Mouse (Mus musculus): Measurements from ENCODE around the gene Mfap1b. TPM values are rescaled to one million over a fixed set of nuclear protein-coding genes. Genes with fewer than 3 reads are reported as not detected.
"Not testable (repeated sequence)": the region's sequence is repeated elsewhere in the genome, so short reads cannot be mapped to it uniquely, and the experiment has no call there.

Mfap1b gene
- polyA plus RNA-seq (2014; fragmentation: Nextera tagmentation; extraction: Ambion mirVana) = 66.2 and 67.3 TPM in 2 replicates

DNA sequence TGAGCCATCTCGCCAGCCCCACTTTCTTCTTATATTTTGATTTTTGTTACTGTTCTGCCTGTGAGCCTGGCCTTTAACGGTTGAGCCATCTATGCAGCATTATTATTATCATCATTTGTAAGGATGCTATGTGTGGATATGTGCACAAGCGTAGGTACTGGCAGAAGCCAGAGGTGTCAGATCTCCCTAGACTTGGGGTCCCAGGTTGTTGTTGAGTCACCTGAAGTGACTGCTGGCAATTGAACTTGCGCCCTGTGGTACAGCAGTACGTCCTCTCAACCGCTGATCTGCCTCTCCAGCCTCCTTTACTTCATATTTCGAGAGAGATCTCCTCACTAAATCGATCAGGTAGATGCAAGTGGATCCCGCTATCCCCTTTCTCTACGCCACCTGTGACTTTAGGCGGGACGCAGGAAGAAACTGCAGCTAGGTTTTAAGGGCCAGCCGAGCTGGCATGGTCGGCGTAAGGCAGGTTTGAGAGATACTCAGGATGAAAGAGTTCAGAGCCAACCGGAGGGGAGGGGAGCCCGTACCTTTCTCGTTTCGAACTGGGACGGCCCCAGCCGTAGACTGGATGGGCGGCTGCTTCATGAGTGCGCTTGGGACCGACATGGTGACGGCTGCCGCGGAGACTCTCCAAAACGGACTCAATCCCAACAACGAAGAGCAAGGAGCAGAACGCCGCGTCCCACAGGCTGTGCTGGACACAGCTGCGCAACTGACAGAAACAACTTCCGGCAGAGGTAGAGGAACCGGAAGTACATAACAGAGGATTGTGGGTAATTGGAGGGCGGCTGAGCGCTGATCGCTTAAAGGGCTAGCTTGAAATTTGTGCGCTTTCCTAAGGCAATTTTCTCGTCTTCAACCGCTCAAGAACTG, at the start of gene Mfap1b:
Gene Mfap1b, minus strand, starts transcription at position 767 of the 879 bp plus-strand sequence.
- 7% methylated on average over 38 of the region's 41 CpGs for WGBS
- peak; percentile 84 for DNase-seq (ENCODE audit: low spot score)
- H3K9me3 ChIP-seq (ENCODE audit: control insufficient read depth, low read length) = not testable (repeated sequence)

GRCm38 (mm10) chr2:121522830-121523229, 49.0 kb upstream of the Mfap1b start:
- not testable (repeated sequence) for H3K9ac ChIP-seq (ENCODE audit: low read length); DNase-seq (ENCODE audit: low spot score); H3K9me3 ChIP-seq (ENCODE audit: control insufficient read depth, low read length); H3K27me3 ChIP-seq (ENCODE audit: control insufficient read depth, insufficient read depth, low read length); H3K4me1 ChIP-seq (ENCODE audit: control insufficient read depth, insufficient read depth, low read length); H3K36me3 ChIP-seq (ENCODE audit: control insufficient read depth, insufficient read depth, low read length); H3K4me2 ChIP-seq (ENCODE audit: low read depth, severe bottlenecking); H3K27ac ChIP-seq (replicated peaks; ENCODE audit: low read depth, low read length); ATAC-seq (ENCODE audit: insufficient number of reproducible peaks, low FRiP score, low TSS enrichment, low read depth); H3K4me3 ChIP-seq (ENCODE audit: low read depth, low read length)
- WGBS = 86% methylated on average over 3 of the region's 3 CpGs

More for the DNA sequence above, at the start of gene Mfap1b:
- not testable (repeated sequence) for H3K27ac ChIP-seq (replicated peaks; ENCODE audit: low read depth, low read length); H3K36me3 ChIP-seq (ENCODE audit: control insufficient read depth, insufficient read depth, low read length); H3K27me3 ChIP-seq (ENCODE audit: control insufficient read depth, insufficient read depth, low read length); H3K4me1 ChIP-seq (ENCODE audit: control insufficient read depth, insufficient read depth, low read length)
- Histone ChIP-seq H3K4me2 (ENCODE audit: low read depth, severe bottlenecking) (peak within 1 kb of the TSS; percentile 54), H3K9ac (ENCODE audit: low read length) (peak within 1 kb of the TSS; percentile 64), H3K4me3 (ENCODE audit: low read depth, low read length) (peak within 1 kb of the TSS; percentile 58)
- peak; percentile 72 for ATAC-seq (ENCODE audit: insufficient number of reproducible peaks, low FRiP score, low TSS enrichment, low read depth)

DNA sequence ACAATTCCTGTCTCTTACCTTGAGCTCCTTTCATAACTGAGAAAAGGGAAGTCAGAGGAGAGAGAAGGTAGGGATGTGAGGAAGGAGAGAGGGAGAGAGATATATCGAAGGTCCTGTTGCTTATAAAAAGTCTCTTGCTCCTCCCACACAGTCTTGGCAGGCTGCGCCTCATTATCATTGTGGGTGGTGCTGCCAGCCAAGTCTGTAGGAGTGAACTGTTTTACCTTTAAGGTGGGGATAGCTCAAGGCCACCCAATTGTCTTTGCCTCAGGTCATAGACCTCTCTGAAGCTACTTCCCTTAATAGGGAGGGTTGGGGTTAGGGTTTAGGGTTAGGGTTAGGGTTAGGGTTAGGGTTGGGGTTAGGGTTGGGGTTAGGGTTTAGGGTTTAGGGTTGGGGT, 48.1 kb upstream of the Mfap1b start:
- Histone ChIP-seq H3K9ac (ENCODE audit: low read length) (no peak overlapping the region), H3K27me3 (ENCODE audit: control insufficient read depth, insufficient read depth, low read length) (no peaks in the 10 kb centered on the region), H3K27ac (replicated peaks; ENCODE audit: low read depth, low read length) (no peak overlapping the region), H3K4me1 (ENCODE audit: control insufficient read depth, insufficient read depth, low read length) (no peaks in the 10 kb centered on the region), H3K36me3 (ENCODE audit: control insufficient read depth, insufficient read depth, low read length) (peaks cover 10% of the 10 kb centered on the region), H3K4me2 (ENCODE audit: low read depth, severe bottlenecking) (no peak overlapping the region), H3K4me3 (ENCODE audit: low read depth, low read length) (no peak overlapping the region), H3K9me3 (ENCODE audit: control insufficient read depth, low read length) (no peaks in the 10 kb centered on the region)
- ATAC-seq (ENCODE audit: insufficient number of reproducible peaks, low FRiP score, low TSS enrichment, low read depth) (no peak), DNase-seq (ENCODE audit: low spot score) (no peak)
- WGBS = 98% methylated on average over 2 of the region's 2 CpGs

DNA sequence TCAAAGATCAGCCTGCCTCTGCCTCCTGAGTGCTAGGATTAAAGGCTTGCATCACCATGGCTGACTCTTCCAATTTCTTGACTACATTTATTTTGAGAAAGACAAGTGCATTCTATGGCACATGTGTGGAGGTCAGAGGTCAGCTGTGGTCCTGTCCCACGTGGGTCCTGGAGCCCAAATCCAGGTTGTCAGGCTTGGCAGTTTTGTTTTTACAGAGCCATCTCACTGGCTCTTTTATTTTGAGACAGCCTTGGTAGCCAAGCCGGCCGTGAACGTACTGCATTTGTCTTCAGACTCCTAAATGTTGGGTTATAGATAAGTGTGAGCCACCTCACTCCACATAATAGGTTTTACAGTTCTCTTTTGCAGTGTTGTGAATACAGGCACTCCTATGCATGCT, 44.8 kb upstream of the Mfap1b start:
- WGBS = 94% methylated on average over 4 of the region's 4 CpGs
- H3K9me3 ChIP-seq (ENCODE audit: control insufficient read depth, low read length); H3K4me3 ChIP-seq (ENCODE audit: low read depth, low read length); H3K4me2 ChIP-seq (ENCODE audit: low read depth, severe bottlenecking); H3K27ac ChIP-seq (replicated peaks; ENCODE audit: low read depth, low read length); DNase-seq (ENCODE audit: low spot score); H3K27me3 ChIP-seq (ENCODE audit: control insufficient read depth, insufficient read depth, low read length); ATAC-seq (ENCODE audit: insufficient number of reproducible peaks, low FRiP score, low TSS enrichment, low read depth); H3K9ac ChIP-seq (ENCODE audit: low read length); H3K4me1 ChIP-seq (ENCODE audit: control insufficient read depth, insufficient read depth, low read length): not testable (repeated sequence)
- H3K36me3 ChIP-seq (ENCODE audit: control insufficient read depth, insufficient read depth, low read length) = peaks cover 16% of the 10 kb centered on the region

DNA sequence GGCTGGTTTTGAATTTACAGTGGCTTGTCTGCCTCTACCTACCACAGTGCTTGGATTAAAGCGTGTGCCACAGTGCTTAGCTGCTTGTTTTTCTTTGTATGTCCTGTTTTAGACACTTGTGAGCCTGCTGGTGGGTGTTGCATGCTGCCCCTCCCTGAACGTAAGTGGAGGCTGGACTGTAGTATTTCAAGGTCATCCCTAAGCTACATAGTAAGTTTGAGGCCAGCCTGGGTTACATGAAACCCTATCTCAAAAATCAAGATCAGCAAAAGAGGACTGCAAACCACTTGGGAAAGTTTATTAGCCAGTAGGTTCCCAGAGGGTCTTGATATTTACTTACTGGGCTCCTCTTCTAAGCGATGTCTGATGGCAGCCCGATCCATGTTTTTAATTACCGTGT, 44.2 kb upstream of the Mfap1b start:
- ATAC-seq (ENCODE audit: insufficient number of reproducible peaks, low FRiP score, low TSS enrichment, low read depth) (no peak), DNase-seq (ENCODE audit: low spot score) (no peak)
- Histone ChIP-seq H3K27ac (replicated peaks; ENCODE audit: low read depth, low read length) (no peak overlapping the region), H3K9ac (ENCODE audit: low read length) (no peak overlapping the region), H3K4me2 (ENCODE audit: low read depth, severe bottlenecking) (no peak overlapping the region), H3K4me3 (ENCODE audit: low read depth, low read length) (no peak overlapping the region), H3K4me1 (ENCODE audit: control insufficient read depth, insufficient read depth, low read length) (no peaks in the 10 kb centered on the region), H3K36me3 (ENCODE audit: control insufficient read depth, insufficient read depth, low read length) (peaks cover 16% of the 10 kb centered on the region), H3K9me3 (ENCODE audit: control insufficient read depth, low read length) (no peaks in the 10 kb centered on the region), H3K27me3 (ENCODE audit: control insufficient read depth, insufficient read depth, low read length) (no peaks in the 10 kb centered on the region)
- 94% methylated on average over 5 of the region's 5 CpGs for WGBS

GRCm38 (mm10) chr2:121514211-121514610, 40.3 kb upstream of the Mfap1b start:
- Histone ChIP-seq H3K27me3 (ENCODE audit: control insufficient read depth, insufficient read depth, low read length) (no peaks in the 10 kb centered on the region), H3K4me1 (ENCODE audit: control insufficient read depth, insufficient read depth, low read length) (no peaks in the 10 kb centered on the region), H3K36me3 (ENCODE audit: control insufficient read depth, insufficient read depth, low read length) (peaks cover 8% of the 10 kb centered on the region), H3K9ac (ENCODE audit: low read length) (no peak overlapping the region), H3K9me3 (ENCODE audit: control insufficient read depth, low read length) (no peaks in the 10 kb centered on the region), H3K4me3 (ENCODE audit: low read depth, low read length) (no peak overlapping the region), H3K4me2 (ENCODE audit: low read depth, severe bottlenecking) (no peak overlapping the region), H3K27ac (replicated peaks; ENCODE audit: low read depth, low read length) (no peak overlapping the region)
- 94% methylated on average over 4 of the region's 4 CpGs for WGBS
- no peak for DNase-seq (ENCODE audit: low spot score)
- ATAC-seq (ENCODE audit: insufficient number of reproducible peaks, low FRiP score, low TSS enrichment, low read depth) = no peak

DNA sequence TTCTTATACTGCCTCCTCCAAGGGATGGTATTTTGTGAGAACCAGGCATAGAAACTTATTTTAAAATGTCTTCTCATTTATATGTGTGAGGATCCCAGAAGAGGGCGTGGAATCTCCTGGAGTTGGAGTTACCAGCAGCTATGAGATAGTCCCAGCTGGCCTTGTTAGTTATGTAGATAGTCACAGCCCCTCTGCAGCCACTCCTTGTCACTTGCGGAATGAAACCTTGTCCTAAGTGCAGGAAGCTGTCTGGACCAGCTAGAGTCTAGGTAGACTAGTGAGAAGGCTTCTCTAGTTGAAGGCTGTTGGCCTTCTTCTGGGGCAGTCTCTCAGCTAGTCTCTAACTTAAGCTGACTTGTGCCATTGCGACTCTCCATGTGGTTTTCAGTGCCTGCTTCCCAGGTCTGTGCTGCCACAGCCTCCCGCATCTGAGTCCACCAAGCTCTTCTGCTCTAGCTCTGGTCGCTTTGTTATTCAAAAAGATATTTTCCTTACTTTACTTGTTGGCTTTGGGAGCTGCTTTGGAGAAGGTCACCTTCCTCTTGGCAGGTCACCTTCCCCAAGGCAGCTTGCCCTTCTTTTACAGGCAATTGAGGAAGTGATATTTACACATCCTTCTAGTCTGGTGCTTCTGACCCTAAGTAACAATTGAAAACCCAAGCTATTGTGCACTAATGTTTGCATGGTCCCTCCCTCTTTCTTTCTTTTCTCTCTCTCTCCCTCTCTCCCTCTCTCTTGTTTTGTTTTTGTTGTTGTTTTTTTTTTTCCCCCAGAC, 39.3 kb upstream of the Mfap1b start:
- 96% methylated on average over 4 of the region's 5 CpGs for WGBS
- ATAC-seq (ENCODE audit: insufficient number of reproducible peaks, low FRiP score, low TSS enrichment, low read depth); H3K4me3 ChIP-seq (ENCODE audit: low read depth, low read length); DNase-seq (ENCODE audit: low spot score); H3K27ac ChIP-seq (replicated peaks; ENCODE audit: low read depth, low read length); H3K4me2 ChIP-seq (ENCODE audit: low read depth, severe bottlenecking); H3K36me3 ChIP-seq (ENCODE audit: control insufficient read depth, insufficient read depth, low read length); H3K4me1 ChIP-seq (ENCODE audit: control insufficient read depth, insufficient read depth, low read length); H3K9ac ChIP-seq (ENCODE audit: low read length); H3K27me3 ChIP-seq (ENCODE audit: control insufficient read depth, insufficient read depth, low read length); H3K9me3 ChIP-seq (ENCODE audit: control insufficient read depth, low read length): not testable (repeated sequence)

GRCm38 (mm10) chr2:121511401-121511800, 37.5 kb upstream of the Mfap1b start:
- DNase-seq (ENCODE audit: low spot score) (no peak), ATAC-seq (ENCODE audit: insufficient number of reproducible peaks, low FRiP score, low TSS enrichment, low read depth) (no peak)
- no peak overlapping the region for H3K27ac ChIP-seq (replicated peaks; ENCODE audit: low read depth, low read length)
- H3K4me1 ChIP-seq (ENCODE audit: control insufficient read depth, insufficient read depth, low read length) = peaks cover 7% of the 10 kb centered on the region; the same call in 1 of the 2 replicates
- no peaks in the 10 kb centered on the region for H3K27me3 ChIP-seq (ENCODE audit: control insufficient read depth, insufficient read depth, low read length)
- WGBS = 91% methylated on average over 8 of the region's 8 CpGs
- H3K9me3 ChIP-seq (ENCODE audit: control insufficient read depth, low read length) = no peaks in the 10 kb centered on the region
- H3K36me3 ChIP-seq (ENCODE audit: control insufficient read depth, insufficient read depth, low read length) = peaks cover 4% of the 10 kb centered on the region; the same call in 1 of the 2 replicates
- H3K4me2 ChIP-seq (ENCODE audit: low read depth, severe bottlenecking) = no peak overlapping the region
- no peak overlapping the region for H3K4me3 ChIP-seq (ENCODE audit: low read depth, low read length)
- no peak overlapping the region for H3K9ac ChIP-seq (ENCODE audit: low read length)
